Mouse (Mus musculus) kidney, postnatal 0 days (tissue): Measurements from ENCODE around the gene Gm8138. TPM values are rescaled to one million over a fixed set of nuclear protein-coding genes. Genes with fewer than 3 reads are reported as not detected.
"Not testable (repeated sequence)": the region's sequence is repeated elsewhere in the genome, so short reads cannot be mapped to it uniquely, and the experiment has no call there.

Experiments
- ATAC-seq: fragments of 200-750 bp; cut with Nextera tagmentation; replicated peaks from 2 replicates; pipeline ENCODE4 v1.8.0; 2017; ENCODE audit warnings: low read depth, moderate number of reproducible peaks, moderate TSS enrichment, moderate library complexity; ENCODE audit not compliant: low FRiP score
- DNase-seq: peaks from one replicate; pipeline ENCODE4 v3.0.0-alpha.2; 2016; ENCODE audit warnings: low spot score
- H3K27ac ChIP-seq: fragments of 300-500 bp; sonication (generic); 2 replicates; pipeline ENCODE4 v1.5.1; 2014; ENCODE audit warnings: mild to moderate bottlenecking
- H3K27me3 ChIP-seq: fragments of 300-500 bp; sonication (generic); 2 replicates; pipeline ENCODE4 v1.6.1; 2014; ENCODE audit warnings: low read length, mixed read lengths; ENCODE audit not compliant: insufficient read depth
- H3K36me3 ChIP-seq: fragments of 300-500 bp; sonication (generic); 2 replicates; pipeline ENCODE4 v1.6.1; 2014; ENCODE audit warnings: low read length, mixed read lengths; ENCODE audit not compliant: insufficient read depth
- H3K4me1 ChIP-seq: fragments of 300-500 bp; sonication (generic); replicated peaks from 2 replicates; pipeline ENCODE4 v1.6.1; 2014; ENCODE audit warnings: antibody characterized with exemption, low read length, mixed read lengths; ENCODE audit not compliant: insufficient read depth
- H3K4me2 ChIP-seq: fragments of 300-500 bp; sonication (generic); 2 replicates; pipeline ENCODE4 v1.6.1; 2014; ENCODE audit warnings: mild to moderate bottlenecking, low read length, moderate library complexity, mixed read lengths
- H3K4me3 ChIP-seq: fragments of 300-500 bp; sonication (generic); replicated peaks from 2 replicates; pipeline ENCODE4 v1.5.1; 2014; ENCODE audit warnings: low read depth, low read length
- H3K9ac ChIP-seq: fragments of 300-500 bp; sonication (generic); 2 replicates; pipeline ENCODE4 v1.6.1; 2014; ENCODE audit warnings: low read depth, low read length
- H3K9me3 ChIP-seq: fragments of 300-500 bp; sonication (generic); replicated peaks from 2 replicates; pipeline ENCODE4 v1.6.1; 2016; ENCODE audit warnings: low read length, inconsistent platforms, mixed read lengths
- WGBS: fragments of 180-500 bp; shearing (Covaris S2); extraction: QIAGEN DNeasy Blood & Tissue Kit; methylation state at CpG from one replicate; pipeline ENCODE4 v1.1.7; 2014; 5-methylcytosine and 5-hydroxymethylcytosine counted together
- polyA plus RNA-seq: library from polyadenylated mRNA; unstranded; fragments of >200 nt; fragmentation: Nextera tagmentation; extraction: Ambion mirVana; gene quantifications from 2 replicates; pipeline ENCODE4 v1.2.1, GENCODE M21; 2015

Gm8138 gene
- polyA plus RNA-seq, result not detected in 2 replicates

- not testable (repeated sequence) for H3K27me3 ChIP-seq, H3K4me3 ChIP-seq, ATAC-seq, H3K9ac ChIP-seq, H3K9me3 ChIP-seq, H3K4me2 ChIP-seq, DNase-seq, H3K36me3 ChIP-seq, H3K27ac ChIP-seq, H3K4me1 ChIP-seq
- no CpG with 5 or more reads among the region's 3 CpGs for WGBS
These were observed at the start of gene Gm8138 for GRCm38 (mm10) chr14:43416250-43416649. TSS of gene Gm8138 (minus strand) at chr14:43416350.

- H3K36me3 ChIP-seq, H3K4me3 ChIP-seq, DNase-seq, H3K4me1 ChIP-seq, H3K27me3 ChIP-seq, H3K4me2 ChIP-seq, H3K9me3 ChIP-seq, ATAC-seq, H3K27ac ChIP-seq, H3K9ac ChIP-seq: not testable (repeated sequence)
- WGBS, result 87% methylated on average over 11 of the region's 11 CpGs
These were observed 54.4 kb downstream of the Gm8138 start for GRCm38 (mm10) chr14:43361713-43362112.

Other genes starting within 250 kb of the Gm8138 start
- gene Gm7233, start 236.5 kb downstream of the Gm8138 start, polyA plus RNA-seq, result not detected in 2 replicates
- not detected in 2 replicates for gene Gm8122, start 181.0 kb downstream of the Gm8138 start, polyA plus RNA-seq
- gene Gm8126, start 157.7 kb downstream of the Gm8138 start, polyA plus RNA-seq, result not detected in 2 replicates
- gene Gm9732, start 141.3 kb downstream of the Gm8138 start, polyA plus RNA-seq, result 0.11 and 0.34 TPM in 2 replicates
- not detected in 2 replicates for gene Gm8127, start 122.5 kb downstream of the Gm8138 start, polyA plus RNA-seq
- not detected in 2 replicates for gene 1700001F09Rik, start 68.5 kb downstream of the Gm8138 start, polyA plus RNA-seq
- 0.12 TPM in 1 of 2 replicates, not detected in the other for gene Gm5799, start 127.2 kb upstream of the Gm8138 start, polyA plus RNA-seq
- not detected in 2 replicates for gene Gm17654, start 162.8 kb upstream of the Gm8138 start, polyA plus RNA-seq
- gene Gm10375, start 191.7 kb upstream of the Gm8138 start, polyA plus RNA-seq, result not detected in 2 replicates